Mouse (Mus musculus): ENCODE data around the gene Dcaf10. TPM values are rescaled to one million over a fixed set of nuclear protein-coding genes. Genes with fewer than 3 reads are reported as not detected.

Gene Dcaf10
- polyA plus RNA-seq (2017; shearing (Covaris generic)), result 2.2 TPM

GRCm38 (mm10) chr4:45341669-45342249, at the start of gene Dcaf10:
TSS of gene Dcaf10 (plus strand) at chr4:45342101.

DNA sequence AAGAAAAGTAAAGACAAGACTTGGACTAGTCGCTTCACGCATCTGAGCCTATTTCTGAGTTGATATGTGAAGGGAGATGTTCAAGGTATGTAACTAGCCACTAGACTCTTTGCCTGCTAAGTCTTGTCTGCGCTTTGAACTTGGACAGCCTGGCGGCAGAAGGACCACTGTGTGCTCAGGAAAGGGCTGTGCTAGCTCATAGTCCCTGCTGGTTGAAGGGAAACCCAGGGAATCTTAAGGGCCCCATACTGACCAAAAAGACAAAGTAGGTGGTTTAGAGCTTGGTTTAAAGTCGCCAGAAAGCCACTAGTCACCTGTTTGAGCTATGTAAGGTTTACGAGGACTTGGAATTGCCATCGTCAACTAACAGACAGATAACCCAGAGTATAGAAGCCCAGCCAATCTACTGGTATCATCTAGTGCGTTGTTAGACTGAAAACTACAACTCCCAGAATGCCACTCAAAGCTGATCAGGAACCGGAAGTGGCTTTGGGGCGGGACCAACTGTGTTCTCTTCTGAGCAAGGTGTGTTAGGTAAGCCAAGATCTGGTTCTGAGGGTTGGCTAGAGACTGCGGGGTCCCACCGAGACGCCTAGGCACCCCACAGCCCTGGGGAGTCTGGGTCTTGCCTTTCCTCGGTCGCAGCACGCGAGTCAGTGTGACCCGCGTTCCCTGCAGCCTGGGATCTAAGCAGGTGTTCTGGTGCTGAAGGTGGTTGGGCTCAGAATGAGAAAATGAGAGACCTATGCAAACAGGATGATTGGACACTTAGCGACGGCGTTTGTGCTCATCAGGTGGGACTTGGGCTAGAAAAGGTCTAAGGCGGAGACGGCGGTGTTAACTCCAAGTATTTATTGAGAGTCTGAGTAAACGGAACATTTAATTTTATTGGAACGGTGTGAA, 45.0 kb upstream of the Dcaf10 start, which contains the start of gene Trmt10b:
Gene Trmt10b, plus strand, starts transcription at position 466 of the 903 bp plus-strand sequence.

DNA sequence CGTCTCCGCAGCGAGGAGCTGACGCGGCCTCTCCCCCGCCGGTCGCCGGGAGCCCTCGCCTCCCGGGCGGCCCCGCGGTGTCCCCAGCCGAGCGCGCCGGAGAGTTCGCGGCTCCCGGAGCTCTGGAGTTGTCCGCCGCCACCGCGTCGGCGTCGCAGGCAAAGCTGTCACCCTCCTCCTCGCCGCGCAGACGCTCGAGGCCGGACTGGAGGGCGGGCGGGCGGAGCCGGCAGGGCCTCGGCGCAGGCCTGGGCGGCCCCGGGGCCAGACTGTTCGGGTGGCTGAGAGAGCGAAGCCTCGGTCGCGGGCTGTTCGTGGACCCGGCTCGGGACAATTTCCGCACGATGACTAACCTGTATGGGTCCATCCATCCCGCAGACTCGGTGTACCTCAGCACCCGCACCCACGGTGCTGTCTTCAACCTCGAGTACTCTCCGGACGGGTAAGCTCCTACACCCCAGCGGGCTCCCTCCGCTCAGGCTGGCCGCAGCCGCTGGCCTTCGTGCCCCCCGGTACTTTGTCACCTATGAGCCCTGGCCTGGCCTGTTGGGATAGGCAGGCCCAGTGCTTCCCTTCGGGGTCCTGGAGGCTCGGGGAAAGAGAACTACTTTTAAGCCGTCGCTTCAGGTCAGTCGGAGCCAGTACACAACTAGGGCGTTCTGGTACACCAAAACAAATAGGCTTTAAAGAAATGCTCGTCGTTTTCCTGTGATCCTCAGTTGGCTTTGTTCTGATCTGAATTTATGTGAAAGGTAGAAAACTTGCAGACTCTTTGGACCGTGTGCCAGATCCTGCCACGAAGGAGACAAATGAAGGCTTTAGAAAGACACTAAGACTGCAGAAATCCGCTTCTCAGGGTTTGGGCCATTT, 620 bp downstream of the Dcaf10 start, which contains the start of gene Exosc3:
Gene Exosc3, minus strand, starts transcription at position 447 of the 870 bp plus-strand sequence.

GRCm38 (mm10) chr4:45408427-45409132, 66.7 kb downstream of the Dcaf10 start, which contains the start of gene Slc25a51:
TSS of gene Slc25a51 (minus strand) at chr4:45408766.

Other genes with a start within 250 kb of the Dcaf10 start
- 189 TPM for gene Tomm5, start 234.0 kb upstream of the Dcaf10 start, polyA plus RNA-seq (2017; shearing (Covaris generic))
- gene Frmpd1, start 157.2 kb upstream of the Dcaf10 start, polyA plus RNA-seq (2017; shearing (Covaris generic)), result not detected
- 19.7 TPM for gene Trmt10b, start 45.0 kb upstream of the Dcaf10 start, polyA plus RNA-seq (2017; shearing (Covaris generic))
- 61.1 TPM for gene Exosc3, start 631 bp downstream of the Dcaf10 start, polyA plus RNA-seq (2017; shearing (Covaris generic))
- gene Slc25a51, start 66.7 kb downstream of the Dcaf10 start, polyA plus RNA-seq (2017; shearing (Covaris generic)), result 30.7 TPM
- gene Shb, start 190.4 kb downstream of the Dcaf10 start, polyA plus RNA-seq (2017; shearing (Covaris generic)), result 0.42 TPM

Measured in CD4-positive, CD25-positive, alpha-beta regulatory T cell, adult 9 weeks (primary cell).